Mouse (Mus musculus) Muller cell, postnatal 12 days (primary cell): ENCODE measurements around the gene Fbxl17.
A peak's percentile ranks its signal among the peaks of the same experiment; 100 is the strongest.

Source experiments
- DNase-seq: peaks from one replicate; pipeline ENCODE4 v3.0.0-alpha.2; 2015; ENCODE audit errors: inconsistent ontology term

Gene Fbxl17

GRCm38 (mm10) chr17:63280990-63281389, 218.8 kb downstream of the Fbxl17 start:
- no peak for DNase-seq

- no peak for DNase-seq
Observed at GRCm38 (mm10) chr17:63279144-63279543, 220.7 kb downstream of the Fbxl17 start.

GRCm38 (mm10) chr17:63273353-63273752, 226.5 kb downstream of the Fbxl17 start:
- no peak for DNase-seq

- no peak for DNase-seq
Observed at GRCm38 (mm10) chr17:63272914-63273313, 226.9 kb downstream of the Fbxl17 start.

GRCm38 (mm10) chr17:63271000-63271399, 228.8 kb downstream of the Fbxl17 start:
- DNase-seq: no peak

GRCm38 (mm10) chr17:63270513-63270912, 229.3 kb downstream of the Fbxl17 start:
- DNase-seq: no peak

- no peak for DNase-seq
Observed at GRCm38 (mm10) chr17:63262674-63263073, 237.1 kb downstream of the Fbxl17 start.

- no peak for DNase-seq
Observed at GRCm38 (mm10) chr17:63261508-63262141, 238.2 kb downstream of the Fbxl17 start.

GRCm38 (mm10) chr17:63259091-63259490, 240.7 kb downstream of the Fbxl17 start:
- DNase-seq: no peak

- DNase-seq: no peak
Observed at GRCm38 (mm10) chr17:63246144-63246619, 253.6 kb downstream of the Fbxl17 start.

- DNase-seq: no peak
Observed at GRCm38 (mm10) chr17:63245472-63245871, 254.3 kb downstream of the Fbxl17 start.

- DNase-seq: no peak
Observed at GRCm38 (mm10) chr17:63242761-63243160, 257.1 kb downstream of the Fbxl17 start.

- no peak for DNase-seq
Observed at GRCm38 (mm10) chr17:63240731-63241106, 259.1 kb downstream of the Fbxl17 start.

- peak; percentile 44 for DNase-seq
Observed at GRCm38 (mm10) chr17:63240021-63240730, 259.6 kb downstream of the Fbxl17 start.

GRCm38 (mm10) chr17:63236846-63237245, 263.0 kb downstream of the Fbxl17 start:
- DNase-seq: no peak

- DNase-seq: no peak
Observed at GRCm38 (mm10) chr17:63236221-63236620, 263.6 kb downstream of the Fbxl17 start.

- DNase-seq: no peak
Observed at GRCm38 (mm10) chr17:63235821-63236220, 264.0 kb downstream of the Fbxl17 start.

- peak; percentile 70 for DNase-seq
Observed at GRCm38 (mm10) chr17:63229111-63229510, 270.7 kb downstream of the Fbxl17 start.

- no peak for DNase-seq
Observed at GRCm38 (mm10) chr17:63226380-63226779, 273.4 kb downstream of the Fbxl17 start.

GRCm38 (mm10) chr17:63225959-63226358, 273.9 kb downstream of the Fbxl17 start:
- DNase-seq: no peak

GRCm38 (mm10) chr17:63223675-63224074, 276.1 kb downstream of the Fbxl17 start:
- no peak for DNase-seq

- no peak for DNase-seq
Observed at GRCm38 (mm10) chr17:63221632-63222031, 278.2 kb downstream of the Fbxl17 start.

- no peak for DNase-seq
Observed at GRCm38 (mm10) chr17:63220821-63221220, 279.0 kb downstream of the Fbxl17 start.
